Mouse (Mus musculus): ENCODE measurements at regions not wholly inside any gene's neighbourhood (a gene's known extent, or its start where the extent isn't known, plus 50 kb on each side); places are given as distances from the start of the nearest gene placed in this dataset.

GRCm38 (mm10) chr16:9176402-9176801, 346.5 kb downstream of the 1810013L24Rik start:
- Histone ChIP-seq H3K4me3 (ENCODE audit: insufficient read depth, low read depth, low read length) (no peak overlapping the region), H3K27ac (ENCODE audit: insufficient read depth, low read depth, low read length) (no peak overlapping the region), H3K4me1 (ENCODE audit: control insufficient read depth, insufficient read depth, low read length) (no peaks in the 10 kb centered on the region)
- TF ChIP-seq POLR2A (IDR thresholded peaks at IDR 0.05; ENCODE audit: insufficient read depth, low read depth, low read length): no peak
- no peak for TF ChIP-seq CTCF (IDR thresholded peaks at IDR 0.05; ENCODE audit: insufficient read depth, low read depth, low read length)
- WGBS: 94% methylated on average over 3 of the region's 3 CpGs

- 74% methylated on average over 13 of the region's 13 CpGs for WGBS
- Histone ChIP-seq H3K4me3 (ENCODE audit: insufficient read depth, low read depth, low read length) (no peak overlapping the region), H3K4me1 (ENCODE audit: control insufficient read depth, insufficient read depth, low read length) (no peaks in the 10 kb centered on the region), H3K27ac (ENCODE audit: insufficient read depth, low read depth, low read length) (no peak overlapping the region)
- TF ChIP-seq POLR2A (IDR thresholded peaks at IDR 0.05; ENCODE audit: insufficient read depth, low read depth, low read length): no peak
- TF ChIP-seq CTCF (IDR thresholded peaks at IDR 0.05; ENCODE audit: insufficient read depth, low read depth, low read length): no peak
Measured at GRCm38 (mm10) chr16:9195821-9196220, 365.9 kb downstream of the 1810013L24Rik start.

- TF ChIP-seq POLR2A (IDR thresholded peaks at IDR 0.05; ENCODE audit: insufficient read depth, low read depth, low read length): no peak
- TF ChIP-seq CTCF (IDR thresholded peaks at IDR 0.05; ENCODE audit: insufficient read depth, low read depth, low read length): no peak
- 74% methylated on average over 1 of the region's 1 CpGs for WGBS
- Histone ChIP-seq H3K4me1 (ENCODE audit: control insufficient read depth, insufficient read depth, low read length) (no peaks in the 10 kb centered on the region), H3K4me3 (ENCODE audit: insufficient read depth, low read depth, low read length) (no peak overlapping the region), H3K27ac (ENCODE audit: insufficient read depth, low read depth, low read length) (no peak overlapping the region)
Measured at GRCm38 (mm10) chr16:9198903-9199532, 369.1 kb downstream of the 1810013L24Rik start.

- Histone ChIP-seq H3K4me1 (ENCODE audit: control insufficient read depth, insufficient read depth, low read length) (no peaks in the 10 kb centered on the region), H3K27ac (ENCODE audit: insufficient read depth, low read depth, low read length) (no peak overlapping the region), H3K4me3 (ENCODE audit: insufficient read depth, low read depth, low read length) (no peak overlapping the region)
- WGBS: 92% methylated on average over 4 of the region's 4 CpGs
- TF ChIP-seq POLR2A (IDR thresholded peaks at IDR 0.05; ENCODE audit: insufficient read depth, low read depth, low read length): no peak
Measured at GRCm38 (mm10) chr16:9208602-9209001, 378.7 kb downstream of the 1810013L24Rik start.

- Histone ChIP-seq H3K4me3 (ENCODE audit: insufficient read depth, low read depth, low read length) (no peak overlapping the region), H3K4me1 (ENCODE audit: control insufficient read depth, insufficient read depth, low read length) (no peaks in the 10 kb centered on the region), H3K27ac (ENCODE audit: insufficient read depth, low read depth, low read length) (no peak overlapping the region)
- TF ChIP-seq CTCF (IDR thresholded peaks at IDR 0.05; ENCODE audit: insufficient read depth, low read depth, low read length) (no peak), POLR2A (IDR thresholded peaks at IDR 0.05; ENCODE audit: insufficient read depth, low read depth, low read length) (no peak)
- WGBS: 78% methylated on average over 6 of the region's 6 CpGs
Measured at GRCm38 (mm10) chr16:9211485-9211884, 381.6 kb downstream of the 1810013L24Rik start.

- Histone ChIP-seq H3K4me1 (ENCODE audit: control insufficient read depth, insufficient read depth, low read length) (no peaks in the 10 kb centered on the region), H3K27ac (ENCODE audit: insufficient read depth, low read depth, low read length) (no peak overlapping the region), H3K4me3 (ENCODE audit: insufficient read depth, low read depth, low read length) (no peak overlapping the region)
- 83% methylated on average over 1 of the region's 1 CpGs for WGBS
- no peak for TF ChIP-seq CTCF (IDR thresholded peaks at IDR 0.05; ENCODE audit: insufficient read depth, low read depth, low read length)
- no peak for TF ChIP-seq POLR2A (IDR thresholded peaks at IDR 0.05; ENCODE audit: insufficient read depth, low read depth, low read length)
Measured at GRCm38 (mm10) chr16:9215131-9215530, 385.2 kb downstream of the 1810013L24Rik start.

- no peak overlapping the region for H3K4me3 ChIP-seq (ENCODE audit: insufficient read depth, low read depth, low read length)
- no peak overlapping the region for H3K27ac ChIP-seq (ENCODE audit: insufficient read depth, low read depth, low read length)
- no peak for TF ChIP-seq POLR2A (IDR thresholded peaks at IDR 0.05; ENCODE audit: insufficient read depth, low read depth, low read length)
- no peak for TF ChIP-seq CTCF (IDR thresholded peaks at IDR 0.05; ENCODE audit: insufficient read depth, low read depth, low read length)
- WGBS: 83% methylated on average over 7 of the region's 7 CpGs
- peaks cover under 1% of the 10 kb centered on the region; the same call in 1 of the 2 replicates for H3K4me1 ChIP-seq (ENCODE audit: control insufficient read depth, insufficient read depth, low read length)
Measured at GRCm38 (mm10) chr16:9217361-9217760, 387.5 kb downstream of the 1810013L24Rik start.

GRCm38 (mm10) chr16:9230178-9230577, 400.3 kb downstream of the 1810013L24Rik start:
- Histone ChIP-seq H3K27ac (ENCODE audit: insufficient read depth, low read depth, low read length) (no peak overlapping the region), H3K4me1 (ENCODE audit: control insufficient read depth, insufficient read depth, low read length) (no peaks in the 10 kb centered on the region), H3K4me3 (ENCODE audit: insufficient read depth, low read depth, low read length) (no peak overlapping the region)
- no peak for TF ChIP-seq CTCF (IDR thresholded peaks at IDR 0.05; ENCODE audit: insufficient read depth, low read depth, low read length)
- no peak for TF ChIP-seq POLR2A (IDR thresholded peaks at IDR 0.05; ENCODE audit: insufficient read depth, low read depth, low read length)

- Histone ChIP-seq H3K27ac (ENCODE audit: insufficient read depth, low read depth, low read length) (no peak overlapping the region), H3K4me3 (ENCODE audit: insufficient read depth, low read depth, low read length) (no peak overlapping the region), H3K4me1 (ENCODE audit: control insufficient read depth, insufficient read depth, low read length) (peaks cover under 1% of the 10 kb centered on the region; the same call in 1 of the 2 replicates)
- TF ChIP-seq POLR2A (IDR thresholded peaks at IDR 0.05; ENCODE audit: insufficient read depth, low read depth, low read length): no peak
- TF ChIP-seq CTCF (IDR thresholded peaks at IDR 0.05; ENCODE audit: insufficient read depth, low read depth, low read length): no peak
- over 99% methylated on average over 4 of the region's 4 CpGs for WGBS
Measured at GRCm38 (mm10) chr16:9242099-9242498, 412.2 kb downstream of the 1810013L24Rik start.

- Histone ChIP-seq H3K4me1 (ENCODE audit: control insufficient read depth, insufficient read depth, low read length) (peaks cover 3% of the 10 kb centered on the region), H3K4me3 (ENCODE audit: insufficient read depth, low read depth, low read length) (no peak overlapping the region), H3K27ac (ENCODE audit: insufficient read depth, low read depth, low read length) (no peak overlapping the region)
- no peak for TF ChIP-seq CTCF (IDR thresholded peaks at IDR 0.05; ENCODE audit: insufficient read depth, low read depth, low read length)
- TF ChIP-seq POLR2A (IDR thresholded peaks at IDR 0.05; ENCODE audit: insufficient read depth, low read depth, low read length): no peak
- 31% methylated on average over 3 of the region's 3 CpGs for WGBS
Measured at GRCm38 (mm10) chr16:9247198-9247597, 417.3 kb downstream of the 1810013L24Rik start.

All from olfactory bulb, adult 2 months (tissue).